Mouse (Mus musculus) heart, postnatal 0 days (tissue): Measurements from ENCODE around the gene Lrp1. TPM values are rescaled to one million over a fixed set of nuclear protein-coding genes. Genes with fewer than 3 reads are reported as not detected.

Experiments used
- ATAC-seq: fragments of 200-750 bp; cut with Nextera tagmentation; 2 replicates; pipeline ENCODE4 v1.8.0; 2017; ENCODE audit warnings: low read depth, moderate number of reproducible peaks, moderate library complexity; ENCODE audit not compliant: insufficient read depth
- DNase-seq: peaks from one replicate; pipeline ENCODE4 v3.0.0-alpha.2; 2016; ENCODE audit warnings: low spot score
- H3K27ac ChIP-seq: fragments of 300-500 bp; sonication (generic); 2 replicates; pipeline ENCODE4 v1.5.1; 2014; ENCODE audit warnings: low read depth, mild to moderate bottlenecking
- H3K27me3 ChIP-seq: fragments of 300-500 bp; sonication (generic); 2 replicates; pipeline ENCODE4 v1.6.1; 2014; ENCODE audit warnings: low read length, mixed read lengths; ENCODE audit not compliant: control insufficient read depth, insufficient read depth
- H3K36me3 ChIP-seq: fragments of 300-500 bp; sonication (generic); replicated peaks from 2 replicates; pipeline ENCODE4 v1.6.1; 2014; ENCODE audit warnings: low read length, mixed read lengths; ENCODE audit not compliant: control insufficient read depth, insufficient read depth
- H3K4me1 ChIP-seq: fragments of 300-500 bp; sonication (generic); 2 replicates; pipeline ENCODE4 v1.6.1; 2014; ENCODE audit warnings: antibody characterized with exemption; ENCODE audit not compliant: control insufficient read depth, insufficient read depth
- H3K4me2 ChIP-seq: fragments of 300-500 bp; sonication (generic); 2 replicates; pipeline ENCODE4 v1.6.1; 2014; ENCODE audit warnings: low read depth, mild to moderate bottlenecking, low read length, moderate library complexity
- H3K4me3 ChIP-seq: fragments of 300-500 bp; sonication (generic); 2 replicates; pipeline ENCODE4 v1.5.1; 2014; ENCODE audit warnings: low read depth, low read length
- H3K9ac ChIP-seq: fragments of 300-500 bp; sonication (generic); replicated peaks from 2 replicates; pipeline ENCODE4 v1.6.1; 2014; ENCODE audit warnings: low read depth, low read length, mixed read lengths
- H3K9me3 ChIP-seq: fragments of 300-500 bp; sonication (generic); replicated peaks from 2 replicates; pipeline ENCODE4 v1.6.1; 2016; ENCODE audit warnings: low read length; ENCODE audit not compliant: control insufficient read depth
- CTCF ChIP-seq: IDR thresholded peaks from 2 replicates; pipeline ENCODE4 v1.5.1; 2016; ENCODE audit warnings: antibody characterized with exemption, control low read depth, low read depth
- EP300 ChIP-seq: IDR thresholded peaks from 2 replicates; pipeline ENCODE4 v1.6.1; 2016; ENCODE audit warnings: antibody characterized with exemption, low read depth
- WGBS: fragments of 180-500 bp; shearing (Covaris S2); extraction: QIAGEN DNeasy Blood & Tissue Kit; methylation state at CpG from one replicate; pipeline ENCODE4 v1.1.7; 2014; 5-methylcytosine and 5-hydroxymethylcytosine counted together
- polyA plus RNA-seq: library from polyadenylated mRNA; unstranded; fragments of >200 nt; fragmentation: Nextera tagmentation; extraction: Ambion mirVana; gene quantifications from 2 replicates; pipeline ENCODE4 v1.2.1, GENCODE M21; 2015
- total RNA-seq: library from RNA; depleted of rRNA; stranded (reverse); fragments of >200 nt; gene quantifications from 2 replicates; pipeline ENCODE4 v1.2.3, GENCODE M21; 2014; ENCODE audit warnings: low replicate concordance

Lrp1 gene
- total and polyA plus RNA-seq, 2 experiments from 2014 or later, result 15.7 to 65.9 TPM

DNA sequence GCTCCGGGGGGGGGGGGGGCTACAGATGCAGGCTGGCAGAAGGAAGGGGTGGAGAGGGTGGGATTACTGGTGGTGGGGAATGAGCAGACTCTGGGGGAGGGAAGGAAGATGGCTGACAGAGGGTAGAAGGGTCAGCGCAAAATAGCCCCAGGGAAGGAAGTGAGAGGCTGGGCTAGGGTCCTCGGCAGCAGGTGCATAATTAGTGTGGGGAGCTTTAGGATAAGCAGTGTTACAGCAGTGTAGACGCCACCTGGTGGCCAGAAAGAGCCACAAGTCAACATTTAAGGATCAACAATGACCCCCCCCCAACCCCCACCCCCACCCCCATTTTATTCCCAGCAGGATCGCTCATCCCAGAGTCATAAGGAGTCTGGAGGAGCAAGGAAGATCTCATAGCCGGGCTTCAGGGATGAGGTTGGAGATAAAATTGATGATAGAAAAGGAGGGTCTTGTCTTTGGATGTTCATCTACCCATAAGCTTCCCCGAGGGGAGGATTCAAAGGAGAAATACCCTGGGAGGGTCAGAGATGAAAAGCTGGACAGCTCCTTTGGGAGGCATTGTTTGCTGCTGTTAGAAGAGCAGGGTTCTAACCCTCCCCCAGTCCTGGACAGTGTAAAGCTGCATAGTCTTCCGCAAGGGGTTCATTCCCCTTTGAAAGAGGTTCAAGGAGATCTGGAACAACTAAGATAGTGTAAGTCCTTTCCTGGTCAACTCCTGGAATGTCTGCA is 84.2 kb downstream of the Lrp1 start:
- Histone ChIP-seq H3K9ac (no peak overlapping the region), H3K27me3 (peaks cover 58% of the 10 kb centered on the region), H3K4me2 (no peak overlapping the region), H3K36me3 (no peaks in the 10 kb centered on the region), H3K4me3 (no peak overlapping the region), H3K4me1 (0 out of 2 replicates have a peak, but pooled peaks cover 7% of the 10 kb centered on the region), H3K27ac (no peak overlapping the region), H3K9me3 (no peaks in the 10 kb centered on the region)
- DNase-seq (peak; percentile 10), ATAC-seq (no peak)
- TF ChIP-seq EP300 (no peak), CTCF (peak; percentile 54)
- 8% methylated on average over 8 of the region's 8 CpGs for WGBS

DNA sequence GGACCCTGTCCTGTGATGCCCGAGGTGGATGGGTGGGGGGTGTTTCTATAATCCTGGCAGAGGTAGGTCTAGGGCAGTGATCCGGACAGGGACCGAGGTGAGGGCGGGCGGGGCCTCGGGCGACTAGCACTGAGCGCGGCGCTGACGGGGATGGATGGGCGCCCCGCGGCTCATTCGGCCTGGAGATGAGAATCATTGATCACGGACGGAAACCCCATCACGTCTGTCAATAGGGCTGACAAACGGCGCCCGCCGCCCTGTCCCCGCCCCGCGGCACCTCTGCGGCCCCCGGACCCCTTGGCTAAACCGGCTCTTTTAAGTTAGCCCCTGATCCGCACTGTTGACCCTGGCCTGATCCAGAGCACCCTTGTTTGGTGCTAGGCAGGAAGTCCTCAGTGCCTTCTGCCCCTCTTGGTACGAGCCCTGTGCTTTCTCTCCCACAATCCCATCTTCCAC is 86.0 kb downstream of the Lrp1 start:
- Histone ChIP-seq H3K27ac (no peak overlapping the region), H3K4me3 (peak overlapping the region; percentile 54), H3K4me1 (0 out of 2 replicates have a peak, but pooled peaks cover 7% of the 10 kb centered on the region), H3K4me2 (peak overlapping the region; percentile 84), H3K9ac (no peak overlapping the region), H3K36me3 (no peaks in the 10 kb centered on the region), H3K27me3 (peaks cover 76% of the 10 kb centered on the region), H3K9me3 (no peaks in the 10 kb centered on the region)
- TF ChIP-seq CTCF (no peak), EP300 (no peak)
- ATAC-seq, result no peak
- 2% methylated on average over 29 of the region's 30 CpGs for WGBS
- DNase-seq, result no peak

DNA sequence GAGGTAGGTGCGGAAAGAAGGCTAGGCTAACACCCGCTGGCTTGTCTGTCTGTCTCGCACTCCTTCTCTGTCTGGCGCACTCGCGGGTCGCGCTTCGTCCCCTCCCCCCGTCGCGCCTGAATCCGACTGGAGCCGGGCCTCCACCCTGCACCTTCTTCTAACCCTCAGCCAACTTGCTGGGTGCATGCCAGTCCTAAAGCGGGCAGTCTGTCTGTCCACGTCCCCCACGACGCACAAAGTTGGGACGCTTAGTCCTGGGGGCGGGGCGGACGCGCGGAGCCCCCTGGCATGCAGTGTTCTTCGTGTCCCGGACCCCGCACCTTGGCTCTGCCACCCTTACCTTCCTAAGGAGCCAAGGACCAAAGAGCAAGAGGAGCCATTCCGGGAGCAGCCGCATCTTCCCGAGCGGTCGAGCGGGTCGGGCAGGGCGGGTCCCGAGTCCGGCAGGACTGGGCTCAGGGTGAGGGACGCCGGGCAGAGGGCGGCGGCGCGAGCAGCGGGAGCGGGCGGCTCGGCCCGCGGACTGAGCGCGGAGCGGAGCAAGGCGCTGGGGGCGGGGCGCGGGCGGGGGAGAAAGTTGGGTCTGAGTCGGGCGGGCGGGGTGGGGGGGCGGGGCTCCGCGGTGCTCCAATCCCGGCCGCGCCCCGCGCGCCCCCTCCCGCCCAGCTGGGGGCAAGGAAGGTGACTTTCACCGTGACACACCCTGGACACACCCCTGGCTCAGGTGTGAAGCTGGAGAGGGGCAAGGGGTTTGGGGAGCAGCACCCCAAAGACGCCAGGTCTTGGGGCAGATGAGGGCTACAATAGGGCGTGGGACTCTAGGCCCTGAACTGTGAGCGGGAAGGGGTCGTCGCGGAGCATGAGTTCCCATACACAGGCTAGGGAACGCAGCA is 86.7 kb downstream of the Lrp1 start, which contains the start of gene Nxph4:
Nxph4 (minus strand) TSS at position 524 of the 893 bp plus-strand sequence.
- DNase-seq (no peak), ATAC-seq (no peak; the same call in 1 of the 2 replicates)
- Histone ChIP-seq H3K9ac (0 out of 2 replicates have a peak within 1 kb of the TSS, but pooled peaks have one; percentile 8), H3K4me2 (peak within 1 kb of the TSS; percentile 84), H3K9me3 (no peaks in the 10 kb centered on the region), H3K4me1 (0 out of 2 replicates have a peak, but pooled peaks cover 7% of the 10 kb centered on the region), H3K4me3 (peak within 1 kb of the TSS; percentile 54), H3K27me3 (peaks cover 83% of the 10 kb centered on the region), H3K27ac (no peak within 1 kb of the TSS), H3K36me3 (no peaks in the 10 kb centered on the region)
- TF ChIP-seq EP300 (no peak), CTCF (no peak)
- WGBS, result under 1% methylated on average over 65 of the region's 78 CpGs

DNA sequence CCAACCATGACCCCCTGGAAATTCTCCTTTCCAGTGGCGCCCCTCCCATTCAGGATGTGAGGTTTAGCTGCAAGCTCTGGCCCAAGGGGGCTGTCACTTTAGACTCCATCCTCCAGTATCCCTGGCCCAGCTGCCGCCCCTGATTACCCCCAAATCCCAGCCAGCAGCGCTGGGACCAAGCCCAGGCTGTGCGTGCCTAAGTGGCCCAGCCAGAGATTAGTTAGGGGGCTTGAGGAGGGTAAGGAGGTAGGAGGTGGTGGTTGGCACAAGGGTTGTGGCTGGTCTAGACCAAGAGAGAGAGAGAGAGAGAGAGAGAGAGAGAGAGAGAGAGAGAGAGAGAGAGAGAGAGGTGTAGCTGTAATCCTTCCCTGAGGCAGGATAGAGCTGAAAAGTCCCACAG is 89.4 kb downstream of the Lrp1 start:
- no peak for ATAC-seq
- Histone ChIP-seq H3K27me3 (peaks cover 100% of the 10 kb centered on the region), H3K9ac (no peak overlapping the region), H3K4me3 (no peak overlapping the region), H3K36me3 (no peaks in the 10 kb centered on the region), H3K27ac (no peak overlapping the region), H3K4me2 (no peak overlapping the region), H3K9me3 (no peaks in the 10 kb centered on the region), H3K4me1 (peaks cover 8% of the 10 kb centered on the region; the same call in 1 of the 2 replicates)
- no peak for DNase-seq
- 4% methylated on average over 4 of the region's 4 CpGs for WGBS
- TF ChIP-seq EP300 (no peak), CTCF (no peak)

DNA sequence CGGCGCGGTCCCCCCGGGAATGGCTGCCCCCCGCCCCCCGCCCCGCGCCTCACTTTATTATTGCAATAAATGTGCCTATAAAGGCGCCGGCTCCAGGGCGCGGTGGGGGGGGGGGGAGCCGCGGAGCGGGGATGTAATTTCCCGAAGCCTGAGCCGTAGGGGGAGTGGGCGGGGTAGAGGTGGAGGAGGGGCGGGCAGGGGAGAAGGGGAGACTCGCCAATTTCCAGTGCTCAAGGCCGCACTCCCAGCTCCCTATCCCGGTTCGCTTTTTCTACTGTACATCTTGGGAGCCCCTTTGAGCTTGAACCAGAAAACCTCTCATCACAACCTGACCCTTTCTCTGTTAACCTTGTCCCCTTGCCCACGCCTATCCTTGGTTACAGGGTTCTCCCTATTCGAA is 90.0 kb downstream of the Lrp1 start:
- H3K27ac ChIP-seq, result no peak overlapping the region
- no peak for TF ChIP-seq EP300
- TF ChIP-seq CTCF, result no peak
- no peak overlapping the region for H3K4me2 ChIP-seq
- peaks cover 13% of the 10 kb centered on the region; the same call in 1 of the 2 replicates for H3K4me1 ChIP-seq
- H3K27me3 ChIP-seq, result peaks cover 100% of the 10 kb centered on the region
- ATAC-seq (no peak), DNase-seq (no peak)
- H3K9ac ChIP-seq, result no peak overlapping the region
- H3K36me3 ChIP-seq, result no peaks in the 10 kb centered on the region
- WGBS, result under 1% methylated on average over 18 of the region's 25 CpGs
- H3K4me3 ChIP-seq, result no peak overlapping the region
- H3K9me3 ChIP-seq, result no peaks in the 10 kb centered on the region
